Mouse (Mus musculus) spleen, postnatal 4 days (tissue): ENCODE measurements around the gene Ahcy.
"Not testable (repeated sequence)": the region's sequence is repeated elsewhere in the genome, so short reads cannot be mapped to it uniquely, and the experiment has no call there.

Experiments used
- DNase-seq, 2 experiments: peaks; one replicate each; pipeline ENCODE4 v3.0.0; 2022; ENCODE audit warnings: low spot score in 2 of 2

Ahcy gene

GRCm38 (mm10) chr2:155073978-155074765 is at the start of gene Ahcy:
Gene Ahcy, minus strand, starts transcription at chr2:155074497.
- DNase-seq = peak; percentile 87 to 93

GRCm38 (mm10) chr2:155115216-155115830 is 41.0 kb upstream of the Ahcy start:
- DNase-seq = no peak

DNA sequence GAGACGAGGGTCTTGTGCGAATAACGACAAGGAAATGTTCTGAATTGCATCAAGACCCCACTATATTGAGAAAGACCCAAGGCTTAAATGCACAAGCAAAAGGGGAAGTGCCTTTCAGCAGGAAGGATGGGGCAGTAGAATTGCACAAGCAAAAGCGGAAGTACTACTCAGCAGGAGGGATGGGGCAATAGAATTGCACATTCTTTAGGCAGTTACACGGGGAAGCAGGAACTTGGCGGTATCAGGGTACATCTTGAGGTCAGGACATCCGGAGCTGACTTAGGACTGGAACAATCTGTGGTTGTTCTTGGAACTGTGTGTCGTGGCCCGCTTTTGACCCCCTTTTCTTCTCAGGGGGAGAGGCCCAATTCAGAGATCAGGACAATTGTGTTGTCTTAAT is 33.0 kb upstream of the Ahcy start:
- DNase-seq = not testable (repeated sequence)

DNA sequence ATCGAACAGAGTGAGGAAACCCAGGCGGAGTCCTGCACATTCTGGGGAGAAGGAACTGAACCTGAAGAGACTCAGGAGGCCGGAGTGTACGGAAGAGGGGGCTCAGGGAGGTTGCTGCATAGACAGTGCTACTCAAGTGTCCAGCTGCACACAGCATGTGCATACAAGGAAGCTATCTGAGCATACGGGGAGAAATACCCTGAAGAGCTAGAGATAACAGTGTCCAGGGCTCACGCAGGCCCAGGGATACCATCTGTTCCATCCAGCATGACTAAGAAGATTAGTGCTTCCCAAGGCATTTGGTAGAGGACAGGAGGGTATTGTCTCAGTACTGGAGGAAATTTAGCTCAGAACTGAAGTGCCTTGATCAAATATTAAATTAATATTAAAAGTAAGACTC is 29.3 kb upstream of the Ahcy start:
- DNase-seq = no peak

- DNase-seq = no peak
Observed at GRCm38 (mm10) chr2:155101761-155102181, 27.5 kb upstream of the Ahcy start.

- DNase-seq = no peak
Observed at GRCm38 (mm10) chr2:155100796-155101259, 26.5 kb upstream of the Ahcy start.

GRCm38 (mm10) chr2:155099994-155100795 is 25.9 kb upstream of the Ahcy start:
- DNase-seq = no peak

GRCm38 (mm10) chr2:155099421-155099820 is 25.1 kb upstream of the Ahcy start:
- no peak for DNase-seq

DNA sequence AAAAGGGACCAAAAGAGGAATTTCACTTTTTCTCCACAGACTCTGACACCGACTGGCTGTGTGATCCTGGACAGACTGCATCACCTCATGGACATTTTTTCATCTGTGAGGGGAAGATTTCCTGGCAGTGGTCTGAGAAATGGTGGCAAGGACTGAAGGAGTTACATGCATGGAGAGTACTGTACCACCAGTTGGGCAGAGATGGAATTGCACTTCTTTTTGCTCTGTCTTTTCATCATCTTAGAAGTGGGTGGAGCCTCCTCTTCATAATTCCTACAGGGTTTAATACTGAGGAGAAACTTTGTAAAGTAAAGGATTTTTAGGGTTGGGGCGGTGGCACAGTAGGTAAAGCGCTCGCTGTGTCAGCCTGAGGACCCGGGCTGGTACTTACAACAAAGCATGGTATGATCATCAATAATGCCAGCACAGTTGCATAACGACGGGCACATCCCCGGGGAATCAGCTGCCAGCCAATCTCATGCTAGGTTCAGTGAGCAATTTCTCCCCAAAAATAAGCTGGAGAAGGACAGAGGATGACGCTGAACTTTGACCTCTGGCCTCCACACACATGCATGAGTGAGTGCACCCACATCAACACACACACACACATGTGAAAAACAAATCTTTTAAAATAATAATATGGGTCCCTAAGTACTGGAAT is 24.6 kb upstream of the Ahcy start:
- peak in 1 of 2 experiments; percentile 19 for DNase-seq

DNA sequence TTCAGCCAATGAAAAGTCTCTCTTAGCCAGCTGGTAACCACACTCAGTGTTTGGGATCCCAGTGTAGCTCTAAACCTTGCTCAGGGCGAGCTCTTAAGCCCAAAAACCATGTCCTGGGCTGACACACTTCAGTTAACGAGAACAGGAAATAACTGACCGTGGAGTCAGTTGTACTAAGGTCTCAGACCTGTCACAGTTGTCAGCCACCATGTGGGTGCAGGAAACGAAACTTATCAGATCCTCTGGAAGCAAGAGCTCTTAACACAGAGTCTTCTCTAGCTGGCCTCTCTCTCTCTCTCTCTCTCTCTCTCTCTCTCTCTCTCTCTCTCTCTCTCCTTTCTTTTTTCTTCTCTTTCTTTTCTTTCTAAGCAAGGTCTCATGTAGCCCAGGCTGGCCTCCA is 19.1 kb upstream of the Ahcy start:
- DNase-seq = no peak

DNA sequence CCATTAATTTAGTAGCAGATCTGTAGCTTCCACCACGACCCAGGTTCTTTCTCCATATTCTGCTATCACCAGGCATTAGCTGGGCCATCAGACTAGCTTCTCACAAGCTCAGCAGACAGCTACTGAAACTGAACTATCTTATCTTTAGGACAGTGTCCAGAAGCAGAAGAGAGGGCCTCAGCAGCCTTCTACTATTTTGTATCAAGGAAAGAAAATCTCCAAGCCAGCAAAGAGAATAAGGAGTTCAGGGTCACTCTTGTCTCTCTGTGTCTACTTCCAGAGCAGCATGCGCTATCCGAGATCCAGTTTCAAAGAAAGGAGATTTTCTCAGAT is 17.4 kb upstream of the Ahcy start:
- no peak for DNase-seq

DNA sequence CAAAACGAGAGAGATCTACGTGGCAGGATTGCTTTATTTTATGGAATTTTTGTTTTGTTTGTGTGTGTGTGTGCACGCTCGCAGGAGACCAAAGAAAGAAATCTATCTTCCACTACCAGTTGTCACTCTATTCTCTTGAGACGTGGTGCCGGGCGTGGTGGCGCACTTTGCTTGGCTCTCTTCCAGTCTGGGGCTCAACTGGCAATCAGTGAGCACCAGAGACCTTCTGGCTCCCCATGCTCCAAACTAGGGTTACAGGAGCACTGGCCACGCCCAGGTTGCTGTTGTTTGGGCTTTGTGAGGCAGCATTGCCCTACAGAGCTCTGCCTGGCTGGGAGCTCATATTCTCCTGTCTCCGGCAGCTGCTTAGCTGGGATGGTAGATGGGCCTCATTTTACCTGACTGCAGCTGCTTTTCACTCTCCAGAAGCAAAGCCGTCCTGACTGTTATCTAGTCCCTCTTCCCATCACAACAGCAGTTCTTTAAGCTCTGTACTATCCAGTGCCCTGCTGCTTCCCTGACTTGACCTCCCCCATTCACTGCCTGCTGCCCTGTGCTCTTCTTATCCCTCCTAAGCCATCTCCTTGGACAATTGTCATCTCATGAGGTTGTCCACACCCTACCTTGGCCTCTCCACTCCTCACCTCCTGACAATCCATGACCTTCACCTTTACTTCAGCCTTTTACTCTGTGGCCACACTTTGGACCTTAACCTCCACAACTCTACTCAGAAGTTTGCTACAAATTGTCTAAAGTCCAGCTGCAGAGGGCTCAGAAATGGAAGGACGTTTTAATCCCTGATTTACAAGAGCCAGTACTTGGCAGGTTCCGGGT is 16.8 kb upstream of the Ahcy start:
- DNase-seq = peak; percentile 85 to 86

- DNase-seq = no peak
Observed at GRCm38 (mm10) chr2:155088264-155088663, 14.0 kb upstream of the Ahcy start.

DNA sequence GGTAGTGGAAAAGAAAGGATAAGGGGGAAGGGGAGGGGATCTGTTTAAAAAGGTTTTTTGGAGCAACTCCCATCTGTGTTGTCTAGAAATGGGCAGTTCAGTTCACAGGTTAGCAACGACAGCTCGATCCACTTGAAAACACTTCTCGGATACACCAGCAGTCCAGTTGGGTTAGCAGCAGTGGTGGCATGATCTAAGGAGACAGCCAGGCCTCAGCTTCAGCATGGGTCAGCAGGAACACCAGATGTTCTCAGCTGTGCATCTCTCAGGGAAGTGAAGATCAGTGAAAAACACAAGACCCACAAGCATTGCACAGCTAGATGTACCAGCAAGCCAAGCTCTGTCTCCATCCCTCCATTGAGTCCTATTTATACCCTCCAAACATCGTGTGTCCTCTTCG is 12.0 kb upstream of the Ahcy start:
- DNase-seq = no peak

DNA sequence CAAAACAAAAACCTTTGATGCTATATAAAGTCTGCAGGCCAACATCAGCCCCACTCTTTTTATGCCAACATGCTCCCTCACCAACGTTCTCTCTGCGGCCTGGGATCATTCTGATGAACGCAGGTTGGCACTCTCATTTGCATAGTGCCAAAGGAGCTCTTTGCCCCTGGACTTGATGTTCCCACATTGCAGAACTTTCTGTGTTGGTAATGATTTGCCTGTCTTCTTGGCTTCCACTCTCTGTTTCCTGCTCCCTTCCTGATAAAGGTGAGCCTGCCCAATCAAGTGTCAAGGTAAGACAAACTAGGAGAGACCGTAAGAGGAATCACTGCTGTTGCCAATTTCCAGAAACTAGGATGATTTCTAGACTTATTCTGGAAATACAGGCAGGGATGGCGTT is 10.2 kb upstream of the Ahcy start:
- DNase-seq = no peak

- peak; percentile 74 to 87 for DNase-seq
Observed at GRCm38 (mm10) chr2:155082121-155082803, 8.0 kb upstream of the Ahcy start.

DNA sequence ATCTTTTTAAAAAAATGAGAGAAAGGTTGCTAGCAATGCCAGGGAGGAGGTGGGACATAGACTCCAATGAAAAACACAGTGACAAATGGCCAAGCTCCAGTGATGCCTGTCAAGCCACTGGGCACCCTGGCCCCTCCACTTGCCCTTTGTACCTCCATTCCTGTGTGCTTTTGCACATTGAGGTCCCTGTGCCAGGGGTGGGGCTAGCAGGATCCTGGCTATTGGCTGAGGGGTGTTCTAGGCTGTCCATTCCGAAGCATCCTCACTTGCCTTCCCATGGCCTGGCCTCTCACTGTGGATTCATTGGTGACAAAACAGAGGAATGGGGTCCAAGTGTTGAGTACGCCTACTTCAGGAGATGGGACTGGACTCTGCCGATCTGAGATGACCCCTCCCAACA is 6.8 kb upstream of the Ahcy start:
- no peak for DNase-seq

- DNase-seq = no peak
Observed at GRCm38 (mm10) chr2:155080179-155080530, 5.9 kb upstream of the Ahcy start.

DNA sequence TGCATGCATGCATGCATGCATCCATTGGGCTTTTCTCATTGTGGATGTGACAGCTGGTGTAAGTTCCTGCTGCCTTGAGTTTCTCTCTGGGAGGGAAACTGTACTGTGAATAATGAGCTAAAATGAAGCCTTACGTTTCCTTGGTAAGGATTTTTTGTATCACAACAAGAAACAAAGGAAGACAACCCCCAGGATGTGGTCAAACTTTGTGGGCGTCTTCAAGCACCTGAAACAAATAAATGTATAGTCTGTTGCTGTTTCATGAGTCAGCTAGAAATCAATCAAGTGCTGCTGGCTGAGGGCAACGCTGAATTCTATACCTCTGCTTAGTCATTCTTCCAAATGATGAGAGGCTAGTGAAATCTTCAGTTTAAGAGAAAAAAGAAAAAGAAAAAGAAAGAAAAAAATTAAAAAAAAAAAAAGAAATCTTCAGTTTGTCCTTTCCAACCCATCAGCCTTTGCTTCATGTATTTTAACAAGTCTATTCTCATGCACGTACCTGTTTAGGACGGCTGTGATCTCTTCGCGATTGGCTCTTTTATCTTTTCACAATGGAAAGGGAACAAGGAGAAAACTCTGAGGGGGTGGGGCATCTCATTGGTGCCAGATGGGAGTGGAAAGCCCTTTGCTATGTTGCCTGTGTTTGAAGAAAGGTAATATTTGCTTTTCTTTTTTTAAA is 5.3 kb upstream of the Ahcy start:
- no peak for DNase-seq

DNA sequence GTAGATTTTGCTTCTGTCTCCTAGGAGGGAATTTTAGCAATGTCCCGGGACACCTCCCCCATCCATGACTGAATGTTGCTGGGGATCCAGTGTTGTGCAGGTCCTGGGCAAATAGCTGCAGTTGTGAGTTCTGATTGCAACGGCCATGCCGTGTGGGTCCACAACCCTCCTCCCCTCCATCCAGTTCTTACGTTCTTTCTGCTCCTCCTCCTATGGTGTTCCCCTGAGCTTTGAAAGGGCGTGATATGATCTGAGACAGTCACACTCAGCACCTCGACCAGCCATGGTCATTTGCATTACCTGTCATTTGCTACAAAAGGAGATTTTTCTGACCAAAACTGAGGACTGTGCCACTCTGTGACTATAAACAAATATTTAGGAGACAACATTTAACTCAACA is 1.4 kb upstream of the Ahcy start:
- no peak for DNase-seq
